Mouse (Mus musculus) CD4-positive, CD25-positive, alpha-beta regulatory T cell, adult 4 months (primary cell): Measurements from ENCODE around the gene Vmn2r74. TPM values are rescaled to one million over a fixed set of nuclear protein-coding genes. Genes with fewer than 3 reads are reported as not detected.

Experiments used
- ATAC-seq: one replicate; pipeline ENCODE4 v1.8.0; 2017
- polyA plus RNA-seq, 2 experiments: library from polyadenylated mRNA; unstranded; fragments of 100-300 nt; shearing (Covaris generic); gene quantifications; one replicate each; pipeline ENCODE4 v1.2.1; 2017

Gene Vmn2r74
- polyA plus RNA-seq = not detected

GRCm38 (mm10) chr7:85961529-85961928 lies at the start of gene Vmn2r74:
Gene Vmn2r74, minus strand, starts transcription at chr7:85961629.
- ATAC-seq = no peak

GRCm38 (mm10) chr7:86007533-86007932 lies 46.1 kb upstream of the Vmn2r74 start:
- no peak for ATAC-seq

Other genes starting within 250 kb of the Vmn2r74 start
- not detected for gene Vmn2r72, start 206.5 kb downstream of the Vmn2r74 start, polyA plus RNA-seq
- gene Vmn2r73, start 85.4 kb downstream of the Vmn2r74 start, polyA plus RNA-seq = not detected
- gene Vmn2r75, start 210.1 kb upstream of the Vmn2r74 start, polyA plus RNA-seq = not detected